Mouse (Mus musculus) cortical plate, adult 2 months (tissue): ENCODE measurements around the gene Vwf. TPM values are rescaled to one million over a fixed set of nuclear protein-coding genes. Genes with fewer than 3 reads are reported as not detected.
A peak's percentile ranks its signal among the peaks of the same experiment; 100 is the strongest.

Source experiments
- H3K27ac ChIP-seq: fragments of 200-500 bp; 2 replicates; pipeline ENCODE4 v1.5.1; 2012; ENCODE audit warnings: low read length, control low read depth, inconsistent platforms; ENCODE audit not compliant: insufficient read depth
- H3K4me1 ChIP-seq: fragments of 200-500 bp; 2 replicates; pipeline ENCODE4 v1.6.1; 2011; ENCODE audit warnings: low read length; ENCODE audit not compliant: control insufficient read depth, insufficient read depth
- H3K4me3 ChIP-seq: fragments of 200-500 bp; 2 replicates; pipeline ENCODE4 v1.5.1; 2011; ENCODE audit warnings: mild to moderate bottlenecking, low read length, control low read depth; ENCODE audit not compliant: insufficient read depth
- CTCF ChIP-seq: fragments of 200-500 bp; IDR thresholded peaks from 2 replicates; pipeline ENCODE4 v1.5.1; 2011; ENCODE audit warnings: mild to moderate bottlenecking, control low read depth, low read length; ENCODE audit not compliant: insufficient read depth; ENCODE audit errors: extremely low read depth
- POLR2A ChIP-seq: fragments of 200-500 bp; IDR thresholded peaks from 2 replicates; pipeline ENCODE4 v1.6.1; 2011; ENCODE audit warnings: mild to moderate bottlenecking, low read length, control low read depth; ENCODE audit not compliant: insufficient read depth; ENCODE audit errors: extremely low read depth
- polyA plus RNA-seq: library from polyadenylated mRNA; depleted of rRNA; stranded (reverse); fragments of >200 nt; gene quantifications from 2 replicates; pipeline ENCODE4 v1.2.3, GENCODE M21; 2012

Gene Vwf
- polyA plus RNA-seq, 1 experiment, result 22.9 TPM

DNA sequence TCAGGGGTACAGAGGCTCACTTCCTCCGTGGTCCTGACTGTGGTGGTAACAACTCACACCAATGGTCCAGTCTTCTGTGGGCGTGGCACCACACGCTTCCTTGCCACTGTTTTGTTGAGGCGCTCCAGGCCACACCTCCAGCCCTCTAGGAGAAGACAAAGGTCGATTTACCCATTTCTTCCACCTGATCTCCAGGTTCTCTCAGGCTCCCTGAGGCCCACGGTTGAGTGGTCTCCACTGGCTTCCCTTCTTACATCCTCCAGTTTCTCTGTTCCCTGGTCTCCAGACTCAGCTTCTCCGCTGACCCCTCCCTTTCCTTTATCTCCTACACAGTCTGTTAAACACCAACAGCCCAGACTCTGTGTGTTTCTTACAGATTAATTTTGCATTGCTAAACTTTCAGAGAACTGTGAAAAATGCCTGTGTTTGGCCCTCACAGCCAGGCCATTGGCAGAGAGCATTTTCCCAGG lies 18.3 kb downstream of the Vwf start:
- Histone ChIP-seq H3K4me1 (peaks cover 1% of the 10 kb centered on the region; the same call in 1 of the 2 replicates), H3K4me3 (no peak overlapping the region), H3K27ac (no peak overlapping the region)
- TF ChIP-seq POLR2A (no peak), CTCF (no peak)

DNA sequence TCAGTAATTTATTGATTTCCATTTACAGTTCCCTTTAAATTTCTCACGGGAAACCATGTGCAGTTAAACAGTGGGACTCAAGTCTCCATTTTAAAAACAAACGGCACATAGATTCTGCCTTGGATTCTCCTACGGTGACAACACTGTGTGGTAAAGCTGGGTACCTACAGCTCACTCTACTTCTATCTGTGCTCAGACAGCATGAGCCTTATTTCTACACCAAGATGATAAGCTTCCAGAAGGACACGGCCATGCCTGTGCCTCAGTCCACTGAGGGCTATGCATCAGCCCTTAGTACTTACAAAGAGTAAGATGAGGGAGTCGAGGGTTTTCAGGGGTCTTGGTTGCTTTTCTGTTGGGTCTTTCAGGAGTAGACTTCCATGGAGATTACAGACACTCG lies 18.8 kb downstream of the Vwf start:
- TF ChIP-seq CTCF (no peak), POLR2A (no peak)
- peaks cover 1% of the 10 kb centered on the region; the same call in 1 of the 2 replicates for H3K4me1 ChIP-seq
- no peak overlapping the region for H3K4me3 ChIP-seq
- no peak overlapping the region for H3K27ac ChIP-seq

DNA sequence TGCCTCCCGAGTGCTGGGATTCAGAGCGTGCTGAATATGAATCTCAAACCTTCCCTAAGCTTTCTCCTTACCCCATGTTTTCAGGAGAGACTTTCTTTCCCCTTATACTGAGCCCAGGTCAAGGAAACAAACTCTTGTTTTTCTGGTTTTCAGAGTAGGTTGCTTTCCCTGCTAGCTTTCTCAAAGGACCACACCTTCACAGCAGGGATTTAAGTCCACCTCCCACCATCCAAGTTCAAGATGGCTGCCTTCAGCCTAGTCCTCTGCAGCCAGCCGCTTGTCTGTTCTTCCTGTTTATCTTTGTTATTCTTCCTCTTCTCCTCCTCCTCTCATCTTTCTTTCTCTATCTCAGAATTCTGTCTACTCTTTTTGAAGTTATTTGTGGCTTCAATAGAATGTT lies 20.1 kb downstream of the Vwf start:
- no peak for TF ChIP-seq CTCF
- TF ChIP-seq POLR2A, result no peak
- peaks cover under 1% of the 10 kb centered on the region; the same call in 1 of the 2 replicates for H3K4me1 ChIP-seq
- no peak overlapping the region for H3K27ac ChIP-seq
- H3K4me3 ChIP-seq, result no peak overlapping the region

DNA sequence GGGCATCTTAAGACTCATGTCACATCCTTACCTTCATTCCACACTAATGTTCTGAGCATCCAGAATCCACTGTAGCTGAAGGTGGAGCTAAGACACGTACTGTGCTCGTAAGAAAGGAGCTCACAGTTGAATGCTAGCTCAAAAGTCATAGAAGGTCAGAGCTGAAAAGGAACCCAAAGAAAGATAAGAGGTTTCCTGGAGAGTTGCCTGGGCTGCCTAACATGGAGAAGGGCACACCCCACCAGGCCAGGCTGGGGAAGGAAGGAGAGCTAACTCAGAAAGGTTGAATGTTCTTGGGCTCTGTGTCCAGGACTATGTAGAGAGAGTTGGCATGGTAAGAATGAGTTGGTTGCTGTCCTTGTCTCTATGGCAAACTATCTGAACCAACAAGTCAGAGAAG lies 21.8 kb downstream of the Vwf start:
- Histone ChIP-seq H3K4me3 (no peak overlapping the region), H3K4me1 (no peaks in the 10 kb centered on the region), H3K27ac (no peak overlapping the region)
- TF ChIP-seq CTCF (no peak), POLR2A (no peak)

DNA sequence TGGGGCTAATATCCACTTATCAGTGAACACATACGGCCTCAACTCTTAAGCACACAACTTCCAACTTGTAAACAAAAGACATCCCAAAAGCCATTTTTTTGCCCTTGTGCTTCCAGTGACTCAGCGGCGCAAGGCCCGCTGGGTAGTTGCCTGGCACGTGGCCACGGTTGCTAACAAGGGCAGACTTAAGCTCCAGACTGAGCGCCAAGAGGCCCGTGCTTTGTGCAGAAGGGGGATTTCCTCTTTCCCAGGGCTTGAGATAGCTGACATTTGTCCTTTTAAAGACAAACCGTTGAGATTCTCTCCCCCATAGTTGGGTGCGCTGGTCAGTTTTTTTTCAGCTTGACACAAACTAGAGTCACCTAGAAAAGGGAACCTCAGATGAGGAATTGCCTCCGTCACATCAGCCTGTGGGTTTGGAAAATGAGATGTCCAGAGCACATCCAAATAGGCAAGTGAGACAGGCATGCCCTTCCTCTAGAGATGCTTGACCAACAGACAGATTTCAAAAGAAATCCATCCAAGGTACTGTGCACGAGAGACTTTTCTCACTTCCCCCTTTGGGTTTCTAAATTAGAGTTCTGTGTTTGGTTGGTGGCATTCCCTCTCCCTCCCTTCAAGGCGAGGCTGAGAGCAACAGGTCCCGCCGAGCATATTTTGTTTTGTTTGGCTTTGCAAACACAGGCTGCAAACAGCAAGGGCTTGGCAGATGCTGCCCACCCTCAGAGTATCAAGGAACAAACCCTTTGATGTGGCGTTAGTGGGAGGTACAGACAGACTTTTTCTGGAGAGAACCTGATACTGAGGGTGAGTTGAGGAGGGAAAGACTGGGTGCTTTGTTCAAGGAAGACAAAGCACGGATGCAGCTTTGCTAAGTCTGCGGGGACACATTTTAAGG lies 26.0 kb downstream of the Vwf start:
- Histone ChIP-seq H3K27ac (peak overlapping the region; percentile 66; the same call in 1 of the 2 replicates), H3K4me3 (no peak overlapping the region), H3K4me1 (no peaks in the 10 kb centered on the region)
- no peak for TF ChIP-seq CTCF
- no peak for TF ChIP-seq POLR2A

DNA sequence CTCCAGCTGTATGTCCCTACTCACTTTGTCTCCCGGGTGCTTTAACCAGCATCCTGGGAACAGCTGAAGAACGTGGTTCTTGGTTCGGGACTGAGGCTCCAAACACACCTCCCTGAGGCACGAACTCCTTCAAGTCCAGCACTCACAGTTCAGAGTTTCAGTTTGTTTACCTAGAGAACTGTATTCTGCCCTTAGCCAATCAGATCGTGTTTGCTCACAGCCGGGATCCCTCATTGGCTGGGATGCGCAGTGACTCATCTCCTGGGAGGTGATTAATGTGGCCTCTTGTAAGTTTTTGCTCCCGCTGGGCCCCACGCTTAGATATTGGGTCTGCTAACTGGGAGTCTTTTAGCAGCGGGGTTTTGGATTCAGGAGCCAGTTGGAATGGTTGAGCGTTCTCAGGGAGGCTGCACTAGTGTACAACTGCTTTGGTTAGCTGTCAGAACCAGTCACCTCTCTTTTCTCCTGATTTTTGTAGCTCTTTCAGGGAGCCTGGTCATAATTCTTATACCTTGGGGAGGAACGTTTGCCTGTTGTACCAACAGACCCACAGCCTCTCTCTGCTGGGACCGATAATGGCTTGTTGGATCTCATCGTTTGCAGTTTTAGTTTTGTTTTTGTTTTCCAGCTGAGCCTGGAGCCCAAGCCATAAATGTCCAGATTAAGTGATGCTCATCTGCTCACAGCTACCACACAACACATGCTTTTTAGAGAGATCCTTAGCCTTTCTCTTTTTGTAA lies 26.8 kb downstream of the Vwf start:
- H3K27ac ChIP-seq, result 0 out of 2 replicates have a peak overlapping the region, but pooled peaks have one; percentile 11
- no peak overlapping the region for H3K4me3 ChIP-seq
- TF ChIP-seq POLR2A, result no peak
- TF ChIP-seq CTCF, result no peak
- H3K4me1 ChIP-seq, result no peaks in the 10 kb centered on the region

DNA sequence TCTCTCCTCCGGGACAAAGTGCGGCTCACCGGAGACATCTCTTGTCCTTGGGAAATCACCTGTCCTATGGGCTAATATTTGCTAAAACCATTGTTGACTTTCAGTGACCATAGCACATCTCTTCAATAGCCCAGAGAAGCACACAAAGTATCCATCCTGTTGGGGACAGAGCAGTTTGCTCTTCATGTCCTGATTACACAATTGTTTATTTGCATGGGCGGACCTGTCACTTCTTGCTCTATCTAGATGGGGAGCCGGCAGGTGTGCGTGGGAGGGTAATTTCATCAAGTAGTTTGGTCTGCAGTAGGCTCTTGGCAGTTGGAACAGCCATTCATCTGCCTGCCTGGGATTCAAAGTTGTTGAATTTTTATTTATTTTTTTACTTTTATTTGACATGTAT lies 28.5 kb downstream of the Vwf start:
- no peaks in the 10 kb centered on the region for H3K4me1 ChIP-seq
- H3K4me3 ChIP-seq, result no peak overlapping the region
- TF ChIP-seq POLR2A (no peak), CTCF (no peak)
- H3K27ac ChIP-seq, result no peak overlapping the region

DNA sequence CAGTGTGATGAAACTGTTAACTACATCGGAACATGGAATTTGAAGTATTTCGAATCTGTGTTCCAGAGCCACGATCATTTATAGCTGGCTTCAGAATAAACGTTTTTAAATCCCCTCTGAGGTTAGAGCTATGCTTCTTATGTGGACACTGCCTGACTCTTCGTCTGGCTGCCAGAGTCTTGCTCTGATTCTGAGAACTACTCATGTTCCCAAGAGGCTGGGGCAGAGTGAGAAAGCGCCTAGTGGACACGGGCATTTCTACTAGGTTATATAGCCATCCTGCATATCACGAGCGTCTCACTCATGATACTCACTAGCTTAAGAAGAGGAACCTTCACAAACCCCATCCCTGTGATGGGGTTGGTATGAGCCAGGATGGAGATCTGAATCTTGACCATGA lies 30.7 kb downstream of the Vwf start:
- no peaks in the 10 kb centered on the region for H3K4me1 ChIP-seq
- no peak overlapping the region for H3K27ac ChIP-seq
- TF ChIP-seq CTCF (no peak), POLR2A (no peak)
- no peak overlapping the region for H3K4me3 ChIP-seq

DNA sequence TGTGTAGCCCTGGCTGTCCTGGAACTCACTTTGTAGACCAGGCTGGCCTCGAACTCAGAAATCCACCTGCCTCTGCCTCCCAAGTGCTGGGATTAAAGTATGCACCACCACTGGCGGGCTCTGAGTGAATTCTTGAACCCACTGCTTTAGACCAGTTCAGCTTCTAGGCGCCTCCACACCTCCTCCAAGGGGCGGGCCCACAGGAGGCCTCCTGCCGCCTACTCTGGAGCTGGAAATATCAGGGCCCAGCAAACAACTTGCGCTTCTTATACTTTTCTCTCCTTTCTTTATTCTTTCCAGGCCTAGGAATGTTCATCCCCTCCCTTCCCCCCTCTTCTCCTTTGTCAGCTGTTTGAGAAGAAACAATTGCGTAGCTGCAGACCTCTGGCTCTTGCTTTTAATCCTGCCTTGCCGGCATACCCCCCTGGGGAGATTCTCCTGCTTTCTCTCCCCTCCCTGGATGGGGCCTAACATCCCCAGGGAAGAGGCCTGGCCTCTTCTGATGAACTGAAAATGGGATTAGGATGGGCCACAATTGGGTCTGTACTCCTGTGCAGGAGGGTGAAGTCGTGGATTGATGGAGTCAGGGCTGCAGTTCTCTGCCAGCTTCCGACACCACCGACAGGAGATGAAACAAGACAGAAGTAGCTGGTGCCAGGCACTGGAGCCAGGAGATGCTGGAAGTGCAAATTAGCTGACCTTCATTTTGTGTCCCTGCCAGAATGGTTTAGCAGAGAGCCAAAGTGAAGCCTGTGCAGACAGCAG lies 31.5 kb downstream of the Vwf start:
- no peak for TF ChIP-seq CTCF
- no peak for TF ChIP-seq POLR2A
- Histone ChIP-seq H3K4me1 (no peaks in the 10 kb centered on the region), H3K4me3 (no peak overlapping the region), H3K27ac (no peak overlapping the region)
